Mouse (Mus musculus) mouse trophoblast stem cell (cell line): ENCODE data around the gene Nubp1.

Experiments used
- in situ Hi-C, 2 experiments: fragments of 300-500 bp; cut with MseI, MboI; formaldehyde crosslinking; loops; 2 replicates in 1 of 2; 3 replicates in 1 of 2; pipeline ENCODE4 v1.15.1; 2025

The Nubp1 gene

DNA sequence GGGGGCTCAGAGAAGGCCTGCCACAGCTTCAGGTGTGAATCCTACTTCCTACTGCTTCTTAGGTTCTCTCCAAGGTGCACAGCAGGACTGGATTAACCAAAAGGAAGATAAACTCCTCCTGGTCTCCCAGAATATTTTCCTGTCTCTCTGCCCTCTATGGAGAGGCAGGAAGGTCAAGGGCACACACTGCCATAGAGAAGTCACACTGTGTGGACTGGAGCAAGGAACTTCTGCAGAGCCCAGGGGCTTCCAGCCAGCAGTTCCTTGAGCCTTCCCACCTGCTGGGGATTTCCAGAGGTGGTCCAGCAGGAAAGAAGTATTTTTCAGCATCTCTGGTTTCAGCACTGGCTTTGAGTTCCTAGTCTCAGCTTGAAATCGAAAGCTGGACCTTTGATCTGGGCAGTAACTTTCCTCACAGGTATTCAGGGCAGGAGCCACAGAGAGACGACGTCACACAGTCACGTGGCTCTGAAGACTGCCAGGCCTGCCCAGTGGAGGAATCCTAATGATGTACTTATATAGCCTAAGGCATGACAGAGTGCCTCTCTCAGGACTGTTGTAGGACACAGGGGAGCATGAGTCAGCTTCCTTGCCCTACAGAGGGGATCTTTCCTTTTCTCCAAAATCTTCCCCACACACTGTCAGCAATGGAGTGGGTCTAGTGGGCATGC lies 53.4 kb downstream of the Nubp1 start:
- in situ Hi-C loops, result no loop called here

DNA sequence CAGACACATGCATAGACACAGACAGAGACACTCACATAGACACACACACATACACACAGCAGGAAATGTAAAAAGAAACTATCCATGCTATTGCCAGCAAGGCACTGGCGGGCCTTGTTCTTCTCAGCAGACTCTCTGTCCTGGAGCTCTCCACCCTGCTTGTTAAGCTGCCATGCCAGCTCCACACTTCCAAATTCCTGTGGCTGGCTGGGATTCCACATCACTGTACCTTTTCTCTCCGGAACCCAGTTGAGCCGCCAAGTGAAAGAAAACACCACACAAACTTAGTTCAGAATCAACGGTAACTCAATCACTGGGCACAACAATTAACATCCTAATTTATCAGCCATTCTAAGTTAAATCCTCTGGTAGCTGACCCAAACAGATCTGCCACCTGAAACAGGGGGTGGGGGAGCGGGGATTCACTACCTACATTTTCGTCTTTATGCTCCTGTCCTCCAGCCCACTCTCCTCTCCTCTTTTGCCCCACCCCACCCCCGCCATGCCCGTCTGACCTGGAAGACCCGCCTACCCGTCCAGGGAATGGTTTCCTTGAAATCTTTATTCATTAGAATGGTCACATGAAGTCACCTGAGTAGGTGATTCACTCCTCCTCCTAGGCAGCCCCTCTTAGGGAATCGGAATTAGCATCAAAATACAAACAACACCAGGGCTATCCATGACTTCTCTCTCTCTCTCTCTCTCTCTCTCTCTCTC lies 55.8 kb downstream of the Nubp1 start:
- in situ Hi-C loops, result no loop called here

DNA sequence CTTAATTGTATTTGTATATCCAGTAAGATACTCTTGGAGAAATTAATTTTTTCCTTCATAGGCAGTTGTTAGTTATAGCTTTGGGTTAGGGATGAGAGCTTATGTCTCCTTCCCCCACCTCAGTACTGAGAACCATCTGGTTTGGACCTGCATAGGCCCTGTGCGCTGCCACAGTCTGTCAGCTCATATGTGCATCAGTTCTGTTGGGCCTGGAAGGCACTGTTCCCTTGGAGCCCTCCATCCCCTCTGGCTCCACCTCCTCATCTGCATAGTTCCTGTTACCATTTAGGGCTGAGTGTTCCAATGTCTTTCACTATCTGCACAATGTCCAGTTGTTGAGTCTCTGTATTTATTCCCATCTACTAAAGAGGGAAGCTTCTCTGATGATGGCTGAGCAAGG lies 56.5 kb downstream of the Nubp1 start:
- in situ Hi-C loops, result no loop called here

DNA sequence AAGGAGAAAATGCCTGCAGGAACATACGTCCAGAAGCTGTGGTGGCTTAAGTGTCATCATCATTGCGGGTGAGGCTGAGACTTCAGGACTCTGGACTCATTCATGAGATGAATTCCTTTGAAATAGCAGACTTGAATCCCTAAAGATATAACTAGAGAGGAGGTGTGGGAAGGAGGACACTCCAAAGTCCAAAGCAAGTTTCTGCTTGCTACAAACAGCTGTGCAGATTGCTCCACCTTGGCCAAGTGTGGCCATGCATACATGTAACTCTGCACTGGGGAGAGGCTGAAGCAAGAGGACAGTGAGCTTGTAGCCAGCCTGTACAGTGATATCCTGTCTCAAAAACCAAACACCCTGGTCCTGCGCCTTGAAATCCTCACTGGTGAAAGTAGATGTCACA lies 60.2 kb downstream of the Nubp1 start:
- in situ Hi-C loops, result no loop called here
